Mouse (Mus musculus) left cerebral cortex, postnatal 25 days (tissue): ENCODE measurements at regions not wholly inside any gene's neighbourhood (a gene's known extent, or its start where the extent isn't known, plus 50 kb on each side); places are given as distances from the start of the nearest gene placed in this dataset.
A peak's percentile ranks its signal among the peaks of the same experiment; 100 is the strongest.

Source experiments
- DNase-seq, 2 experiments: peaks; one replicate each; pipeline ENCODE4 v3.0.0; 2022; ENCODE audit warnings: low spot score in 2 of 2, mixed read lengths in 1 of 2
- intact Hi-C: fragments of 180-260 bp; cut with DNase I; formaldehyde crosslinking; loops from one replicate; pipeline ENCODE4 v1.15.1; 2025

DNA sequence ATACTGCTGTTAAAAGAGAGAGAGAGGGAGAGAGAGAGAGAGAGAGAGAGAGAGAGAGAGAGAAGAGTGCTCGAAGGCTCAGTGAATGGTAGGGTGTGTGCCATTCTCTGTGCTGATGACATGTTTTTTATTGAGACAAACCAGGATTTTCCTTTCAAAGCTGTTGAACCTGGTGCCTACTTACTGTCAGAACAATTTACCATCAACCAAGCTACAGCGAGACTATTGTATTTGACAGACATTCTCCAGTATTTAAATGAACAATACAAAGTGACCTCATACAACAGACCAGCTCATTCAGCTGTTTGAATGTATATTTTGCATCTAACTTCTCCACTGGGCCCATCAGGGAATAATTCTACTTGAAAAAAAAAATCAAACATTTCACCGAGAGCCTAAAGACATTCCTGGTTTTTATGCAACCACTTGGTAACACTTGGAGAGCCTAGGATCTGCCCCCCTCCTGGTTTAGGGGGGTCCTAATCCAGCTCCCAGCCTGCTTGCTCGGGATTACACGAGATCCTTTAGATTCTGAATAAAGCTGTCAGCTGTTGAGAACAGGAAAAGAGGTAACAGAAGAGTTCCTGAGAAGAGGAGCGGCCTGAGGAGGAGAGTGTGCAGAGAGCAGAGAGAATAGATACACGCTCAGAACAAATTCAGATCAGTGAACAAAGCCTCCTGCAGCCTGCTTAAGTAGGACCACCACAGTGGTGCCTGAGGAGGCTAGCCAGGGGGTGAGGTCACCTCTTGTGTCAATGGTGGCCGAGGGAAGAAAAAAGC lies 117.3 kb downstream of the Anapc10 start:
- no peak for DNase-seq

GRCm38 (mm10) chr8:79829543-79829890 lies 117.9 kb downstream of the Anapc10 start:
- intact Hi-C loops = no loop called here

More for the DNA sequence above, 117.3 kb downstream of the Anapc10 start:
- intact Hi-C loops = no loop called here

GRCm38 (mm10) chr8:79829941-79830633 lies 118.5 kb downstream of the Anapc10 start:
- intact Hi-C loops = no loop called here
- no peak for DNase-seq

More at GRCm38 (mm10) chr8:79829543-79829890, 117.9 kb downstream of the Anapc10 start:
- DNase-seq = no peak

DNA sequence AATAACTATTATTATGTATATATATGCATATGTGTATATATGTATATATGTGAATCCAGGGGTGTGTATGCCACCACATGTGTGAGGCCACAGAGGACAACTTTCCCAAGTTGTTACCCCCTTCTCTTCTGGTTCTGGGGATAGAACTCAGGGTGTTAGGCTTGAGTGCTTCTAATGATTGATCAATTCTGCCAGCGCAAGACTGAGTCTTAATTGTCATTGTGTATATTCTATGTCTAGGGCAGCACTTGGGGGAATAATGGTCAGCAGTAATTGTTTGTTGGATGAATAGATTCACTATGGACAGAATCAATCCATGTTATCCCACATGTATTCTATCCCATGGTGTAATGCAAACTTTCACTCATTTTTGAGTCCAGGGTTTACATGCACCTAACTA lies 127.3 kb downstream of the Anapc10 start:
- intact Hi-C loops = no loop called here
- no peak for DNase-seq

- intact Hi-C loops = no loop called here
- no peak for DNase-seq
Measured at GRCm38 (mm10) chr8:79849982-79850514, 138.4 kb downstream of the Anapc10 start.

DNA sequence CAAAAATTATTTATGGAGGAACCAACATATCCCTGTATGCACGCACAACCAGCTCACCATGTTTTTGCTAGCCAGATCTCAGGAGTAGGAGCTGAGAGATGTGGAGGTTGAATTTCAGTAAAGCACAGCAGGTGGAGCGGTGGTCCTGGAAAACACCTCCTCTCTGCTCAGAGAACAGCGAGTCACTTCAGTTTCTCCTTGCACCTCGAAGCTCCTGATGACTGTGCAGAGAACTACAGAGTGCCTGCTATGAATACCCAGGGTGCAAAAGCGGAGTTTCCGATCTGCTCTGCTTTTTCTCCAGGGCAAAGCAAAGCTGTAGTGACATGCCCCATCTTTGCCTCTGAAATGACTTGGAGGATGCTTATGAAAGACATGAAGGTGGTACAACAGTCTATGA lies 138.9 kb downstream of the Anapc10 start:
- DNase-seq = peak in 1 of 2 experiments; percentile 44
- intact Hi-C loops = no loop called here

- intact Hi-C loops = no loop called here
- DNase-seq = no peak
Measured at GRCm38 (mm10) chr8:79872416-79873077, 160.9 kb downstream of the Anapc10 start.

DNA sequence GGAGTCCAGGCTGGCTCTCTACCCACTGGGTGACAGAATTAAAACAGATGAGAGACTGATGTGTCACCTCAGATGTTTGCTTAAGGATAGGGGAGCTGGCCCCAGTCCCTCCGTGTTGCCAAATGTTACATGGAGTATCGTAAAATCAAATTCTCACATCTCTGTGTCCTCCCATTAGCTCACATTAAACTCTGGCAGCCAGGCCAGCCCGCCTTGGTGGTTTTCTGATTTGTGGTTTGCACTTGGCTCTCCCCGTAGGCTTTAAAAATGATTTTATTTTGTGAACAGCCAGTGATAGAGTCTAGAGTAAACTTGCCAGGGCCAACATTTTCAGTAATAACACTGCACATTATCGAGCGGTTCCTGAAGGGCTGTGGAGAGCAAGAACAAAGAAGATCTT lies 149.8 kb downstream of the Hhip start:
- intact Hi-C loops = no loop called here

More for the DNA sequence above, 149.8 kb downstream of the Hhip start:
- DNase-seq = no peak
